Mouse (Mus musculus): ENCODE data around the gene Tecpr2. TPM values are rescaled to one million over a fixed set of nuclear protein-coding genes. Genes with fewer than 3 reads are reported as not detected.

The Tecpr2 gene
- polyA plus RNA-seq, 1 experiment from 2014 or later = 1.8 TPM

- no peaks in the 10 kb centered on the region for H3K27me3 ChIP-seq (ENCODE audit: insufficient read depth, low read length)
Observed at GRCm38 (mm10) chr12:110977345-110977733, 88.3 kb downstream of the Tecpr2 start.

DNA sequence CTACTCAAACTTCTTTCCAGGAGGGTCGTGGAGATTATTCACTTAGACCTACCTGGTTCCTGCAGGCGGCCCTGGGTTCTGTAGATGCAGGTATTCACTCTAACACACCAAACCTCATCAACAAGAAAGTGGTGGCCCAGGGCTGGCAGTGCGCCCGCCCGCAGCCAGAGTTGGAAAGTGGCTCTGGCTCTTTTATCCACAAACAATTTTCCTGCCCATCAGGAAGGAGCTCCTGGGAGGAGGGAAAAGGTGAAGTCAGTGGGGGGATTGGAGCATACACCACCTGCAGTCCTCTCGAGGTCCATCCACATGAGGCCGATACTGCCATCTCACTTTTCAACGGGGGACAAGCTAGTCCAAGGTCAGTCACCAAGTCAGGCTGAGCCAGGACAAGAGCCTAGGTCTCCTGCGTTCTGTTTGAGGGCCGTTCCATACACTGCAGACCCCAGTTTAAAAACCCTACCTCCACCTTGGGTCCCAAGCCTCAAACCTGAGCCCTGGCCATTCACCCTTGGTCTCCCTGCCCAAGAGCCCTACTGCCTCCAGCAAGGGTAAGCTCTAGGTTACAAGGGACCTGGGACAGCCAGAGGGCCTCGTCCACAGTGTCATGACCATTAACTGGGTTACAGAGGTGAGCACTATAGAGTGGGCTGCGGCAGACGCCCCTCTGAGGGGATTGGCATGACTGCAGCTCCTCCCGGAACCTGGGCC, 89.0 kb downstream of the Tecpr2 start:
- H3K27ac ChIP-seq = peak overlapping the region; percentile 83
- no peak for TF ChIP-seq CTCF (IDR thresholded peaks at IDR 0.05; ENCODE audit: low read depth)
- 0 out of 2 replicates have a peak, but pooled peaks cover 3% of the 10 kb centered on the region for H3K36me3 ChIP-seq (ENCODE audit: insufficient read depth, low read length)
- peak overlapping the region; percentile 87 for H3K9ac ChIP-seq (ENCODE audit: low read depth, low read length)
- H3K4me3 ChIP-seq (replicated peaks; ENCODE audit: low read depth, low read length) = peak overlapping the region; percentile 66
- no peaks in the 10 kb centered on the region for H3K9me3 ChIP-seq (replicated peaks; ENCODE audit: low read length)
- H3K27me3 ChIP-seq (ENCODE audit: insufficient read depth, low read length) = no peaks in the 10 kb centered on the region
- H3K4me2 ChIP-seq (ENCODE audit: low read length) = peak overlapping the region; percentile 97
- H3K4me1 ChIP-seq (replicated peaks; ENCODE audit: insufficient read depth, low read length) = 0 out of 2 replicates have a peak, but pooled peaks cover 3% of the 10 kb centered on the region
- DNase-seq (ENCODE audit: low spot score) = no peak
- WGBS = 39% methylated on average over 14 of the region's 14 CpGs
- ATAC-seq (replicated peaks; ENCODE audit: low FRiP score, low read depth) = peak; percentile 25

More at GRCm38 (mm10) chr12:110977345-110977733, 88.3 kb downstream of the Tecpr2 start:
- DNase-seq (ENCODE audit: low spot score) (no peak), ATAC-seq (replicated peaks; ENCODE audit: low FRiP score, low read depth) (no peak)
- no peak overlapping the region for H3K4me2 ChIP-seq (ENCODE audit: low read length)
- H3K27ac ChIP-seq = no peak overlapping the region
- H3K4me3 ChIP-seq (replicated peaks; ENCODE audit: low read depth, low read length) = no peak overlapping the region
- no peak overlapping the region for H3K9ac ChIP-seq (ENCODE audit: low read depth, low read length)
- 0 out of 2 replicates have a peak, but pooled peaks cover 3% of the 10 kb centered on the region for H3K4me1 ChIP-seq (replicated peaks; ENCODE audit: insufficient read depth, low read length)
- TF ChIP-seq CTCF (IDR thresholded peaks at IDR 0.05; ENCODE audit: low read depth) = no peak
- 95% methylated on average over 18 of the region's 18 CpGs for WGBS
- 0 out of 2 replicates have a peak, but pooled peaks cover 6% of the 10 kb centered on the region for H3K36me3 ChIP-seq (ENCODE audit: insufficient read depth, low read length)
- no peaks in the 10 kb centered on the region for H3K9me3 ChIP-seq (replicated peaks; ENCODE audit: low read length)

DNA sequence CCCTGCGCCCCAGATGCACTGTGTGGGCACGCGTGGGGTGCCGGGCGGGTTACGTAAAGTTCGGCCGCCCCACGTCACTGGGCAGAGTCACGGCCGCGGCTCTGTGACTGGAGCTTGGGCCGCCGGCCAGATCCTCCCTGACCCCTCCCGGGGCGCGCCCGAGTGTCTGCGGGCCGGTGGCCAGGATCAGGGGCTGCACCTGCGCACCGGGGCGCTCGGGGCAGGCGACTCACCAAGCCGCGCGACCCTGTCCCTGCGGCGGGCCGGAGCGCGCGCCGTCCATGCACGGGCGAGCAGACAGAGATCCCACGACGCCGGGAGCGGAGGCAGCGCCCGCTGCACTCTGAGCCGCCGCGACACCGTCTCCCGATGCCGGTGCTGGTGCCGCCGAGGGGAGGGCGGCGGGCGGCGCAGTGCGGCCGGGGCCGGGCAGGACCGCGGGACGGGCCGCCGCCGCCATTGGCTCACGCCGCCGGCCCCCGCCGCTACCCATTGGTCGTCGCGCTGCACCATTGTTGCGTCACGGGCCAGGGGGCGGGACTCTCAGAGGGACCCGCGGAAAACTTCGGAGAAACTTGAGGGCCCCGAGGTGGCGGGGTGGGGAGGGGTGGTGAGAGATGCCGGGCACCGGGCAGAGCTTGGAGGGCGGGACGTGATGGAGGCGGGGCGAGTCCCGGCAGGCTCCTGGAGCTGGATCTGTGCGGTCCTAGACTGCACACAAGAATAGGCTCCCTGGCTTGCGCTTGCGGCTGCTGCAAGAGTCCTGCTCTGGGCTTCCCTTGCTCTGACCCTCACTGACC, 89.7 kb downstream of the Tecpr2 start, which contains the start of gene Ankrd9:
TSS of gene Ankrd9 (minus strand) at position 434 of the 800 bp plus-strand sequence.
- peak; percentile 94 for ATAC-seq (replicated peaks; ENCODE audit: low FRiP score, low read depth)
- H3K27ac ChIP-seq = peak within 1 kb of the TSS; percentile 83
- H3K9ac ChIP-seq (ENCODE audit: low read depth, low read length) = peak within 1 kb of the TSS; percentile 87
- WGBS = under 1% methylated on average over 85 of the region's 90 CpGs
- peak; percentile 95 for DNase-seq (ENCODE audit: low spot score)
- H3K36me3 ChIP-seq (ENCODE audit: insufficient read depth, low read length) = 0 out of 2 replicates have a peak, but pooled peaks cover 3% of the 10 kb centered on the region
- H3K4me1 ChIP-seq (replicated peaks; ENCODE audit: insufficient read depth, low read length) = 0 out of 2 replicates have a peak, but pooled peaks cover 3% of the 10 kb centered on the region
- TF ChIP-seq CTCF (IDR thresholded peaks at IDR 0.05; ENCODE audit: low read depth) = no peak
- H3K27me3 ChIP-seq (ENCODE audit: insufficient read depth, low read length) = no peaks in the 10 kb centered on the region
- peak within 1 kb of the TSS; percentile 97 for H3K4me2 ChIP-seq (ENCODE audit: low read length)
- H3K4me3 ChIP-seq (replicated peaks; ENCODE audit: low read depth, low read length) = peak within 1 kb of the TSS; percentile 66
- H3K9me3 ChIP-seq (replicated peaks; ENCODE audit: low read length) = no peaks in the 10 kb centered on the region

DNA sequence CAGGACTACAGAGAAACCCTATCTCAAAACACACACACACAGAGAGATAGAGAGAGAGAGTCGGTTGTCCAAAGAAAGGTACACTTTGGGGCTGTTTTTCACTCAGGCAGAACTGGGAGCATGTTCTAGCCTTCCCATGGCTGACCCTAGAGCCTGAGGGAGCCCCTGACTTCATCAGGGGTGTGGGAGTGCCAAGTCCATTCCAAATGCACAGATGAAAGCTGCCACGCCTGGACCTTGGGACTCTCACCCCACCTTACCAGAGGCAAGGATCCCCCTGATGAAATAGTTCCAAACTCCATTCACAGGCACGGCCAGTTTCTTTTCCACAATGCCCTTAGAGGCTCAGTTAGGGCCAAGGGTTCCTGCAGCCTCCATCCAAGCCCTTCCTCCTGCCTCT, 90.7 kb downstream of the Tecpr2 start:
- H3K4me3 ChIP-seq (replicated peaks; ENCODE audit: low read depth, low read length) = no peak overlapping the region
- no peak overlapping the region for H3K9ac ChIP-seq (ENCODE audit: low read depth, low read length)
- H3K36me3 ChIP-seq (ENCODE audit: insufficient read depth, low read length) = 0 out of 2 replicates have a peak, but pooled peaks cover 3% of the 10 kb centered on the region
- no peak overlapping the region for H3K4me2 ChIP-seq (ENCODE audit: low read length)
- 0 out of 2 replicates have a peak, but pooled peaks cover 3% of the 10 kb centered on the region for H3K4me1 ChIP-seq (replicated peaks; ENCODE audit: insufficient read depth, low read length)
- ATAC-seq (replicated peaks; ENCODE audit: low FRiP score, low read depth) (no peak), DNase-seq (ENCODE audit: low spot score) (no peak)
- no peaks in the 10 kb centered on the region for H3K9me3 ChIP-seq (replicated peaks; ENCODE audit: low read length)
- 0 out of 2 replicates have a peak overlapping the region, but pooled peaks have one; percentile 55 for H3K27ac ChIP-seq
- 65% methylated on average over 3 of the region's 3 CpGs for WGBS
- no peaks in the 10 kb centered on the region for H3K27me3 ChIP-seq (ENCODE audit: insufficient read depth, low read length)
- TF ChIP-seq CTCF (IDR thresholded peaks at IDR 0.05; ENCODE audit: low read depth) = no peak

- no peak overlapping the region for H3K4me2 ChIP-seq (ENCODE audit: low read length)
- H3K4me1 ChIP-seq (replicated peaks; ENCODE audit: insufficient read depth, low read length) = 0 out of 2 replicates have a peak, but pooled peaks cover 3% of the 10 kb centered on the region
- H3K27me3 ChIP-seq (ENCODE audit: insufficient read depth, low read length) = no peaks in the 10 kb centered on the region
- H3K27ac ChIP-seq = no peak overlapping the region
- TF ChIP-seq CTCF (IDR thresholded peaks at IDR 0.05; ENCODE audit: low read depth) = no peak
- DNase-seq (ENCODE audit: low spot score) (no peak), ATAC-seq (replicated peaks; ENCODE audit: low FRiP score, low read depth) (no peak)
- no peak overlapping the region for H3K4me3 ChIP-seq (replicated peaks; ENCODE audit: low read depth, low read length)
- H3K36me3 ChIP-seq (ENCODE audit: insufficient read depth, low read length) = 0 out of 2 replicates have a peak, but pooled peaks cover 3% of the 10 kb centered on the region
- 63% methylated on average over 3 of the region's 3 CpGs for whole genome bisulfite sequencing
- no peaks in the 10 kb centered on the region for H3K9me3 ChIP-seq (replicated peaks; ENCODE audit: low read length)
- no peak overlapping the region for H3K9ac ChIP-seq (ENCODE audit: low read depth, low read length)
Observed at GRCm38 (mm10) chr12:110981736-110982135, 92.7 kb downstream of the Tecpr2 start.

GRCm38 (mm10) chr12:110983083-110983482, 94.0 kb downstream of the Tecpr2 start:
- Histone ChIP-seq H3K4me1 (replicated peaks; ENCODE audit: insufficient read depth, low read length) (0 out of 2 replicates have a peak, but pooled peaks cover 3% of the 10 kb centered on the region), H3K9ac (ENCODE audit: low read depth, low read length) (no peak overlapping the region), H3K4me2 (ENCODE audit: low read length) (no peak overlapping the region), H3K4me3 (replicated peaks; ENCODE audit: low read depth, low read length) (no peak overlapping the region), H3K9me3 (replicated peaks; ENCODE audit: low read length) (no peaks in the 10 kb centered on the region), H3K27me3 (ENCODE audit: insufficient read depth, low read length) (no peaks in the 10 kb centered on the region), H3K36me3 (ENCODE audit: insufficient read depth, low read length) (no peaks in the 10 kb centered on the region), H3K27ac (no peak overlapping the region)
- TF ChIP-seq CTCF (IDR thresholded peaks at IDR 0.05; ENCODE audit: low read depth) = no peak
- 64% methylated on average over 8 of the region's 8 CpGs for WGBS
- DNase-seq (ENCODE audit: low spot score) = no peak
- ATAC-seq (replicated peaks; ENCODE audit: low FRiP score, low read depth) = no peak
